Mouse (Mus musculus) sigmoid colon, adult 10 weeks (tissue): ENCODE measurements around the gene Olfr406. TPM values are rescaled to one million over a fixed set of nuclear protein-coding genes. Genes with fewer than 3 reads are reported as not detected.

Experiments
- polyA plus RNA-seq: library from polyadenylated mRNA; stranded (reverse); fragments of 350-450 nt; fragmentation: Illumina TruSeq; extraction: RNeasy Lipid Tissue Mini Kit (QIAGEN cat#74804); gene quantifications from one replicate; pipeline ENCODE4 v1.2.3, GENCODE M21; 2014; ENCODE audit warnings: low read depth, low replicate concordance

Olfr406 gene
- not detected for polyA plus RNA-seq

DNA sequence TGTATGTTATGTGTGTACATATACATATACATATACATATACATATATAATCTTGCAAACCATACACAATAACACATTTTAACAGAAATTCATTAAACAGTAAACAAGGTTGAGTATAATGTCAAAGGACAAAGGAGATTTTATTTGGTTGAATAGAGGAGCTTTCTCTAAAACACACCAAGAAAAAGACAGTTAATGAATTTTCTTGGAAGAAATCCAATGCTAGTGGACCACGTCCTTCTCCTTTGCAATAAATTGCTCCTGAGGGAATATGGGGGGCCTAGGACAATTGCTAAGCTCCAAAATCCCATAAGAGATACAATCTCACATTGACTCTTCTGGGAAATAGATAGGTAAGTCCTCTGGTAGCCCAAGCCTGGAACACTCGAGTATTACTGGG lies at the start of gene Olfr406:
TSS of gene Olfr406 (plus strand) at position 301 of the 400 bp plus-strand sequence.

DNA sequence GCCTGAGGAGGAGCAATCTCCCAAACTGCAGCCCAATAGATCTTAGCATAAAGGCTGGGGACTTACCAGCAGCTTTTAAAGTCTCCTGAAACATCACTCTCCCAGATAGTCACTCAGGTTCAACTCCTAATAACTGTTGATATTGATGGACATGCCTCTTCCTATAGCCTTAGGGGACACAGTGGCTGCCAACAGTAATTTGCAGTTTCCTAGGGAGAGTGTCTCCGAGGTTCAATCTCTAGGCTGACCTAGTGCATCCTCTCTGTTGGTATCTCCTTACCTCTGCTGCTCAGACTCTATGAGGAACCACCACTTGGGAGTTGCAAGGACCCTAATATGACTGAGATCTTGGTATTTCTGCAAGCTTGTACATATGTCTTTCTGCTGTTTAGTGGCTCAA lies 48.3 kb upstream of the Olfr406 start, which contains the start of gene Olfr43:
TSS of gene Olfr43 (minus strand) at position 101 of the 400 bp plus-strand sequence.

DNA sequence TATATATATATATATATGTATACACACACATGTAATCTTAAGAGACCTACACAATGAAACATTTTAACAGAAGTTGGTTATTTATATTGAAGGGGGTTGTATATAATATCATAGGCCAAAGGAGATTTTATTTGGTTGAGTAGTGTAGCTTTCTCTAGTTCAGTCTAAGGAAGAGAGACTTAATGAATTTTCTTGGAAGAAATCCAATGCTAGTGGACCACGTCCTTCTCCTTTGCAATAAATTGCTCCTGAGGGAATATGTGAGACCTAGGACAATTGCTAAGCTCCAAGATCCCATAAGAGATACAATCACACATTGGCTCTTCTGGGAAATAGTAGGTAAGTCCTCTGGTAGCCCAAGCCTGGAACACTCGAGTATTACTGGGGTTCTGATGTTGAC lies 23.8 kb downstream of the Olfr406 start, which contains the start of gene Olfr59:
TSS of gene Olfr59 (plus strand) at position 301 of the 400 bp plus-strand sequence.

Other genes starting within 250 kb of the Olfr406 start
- not detected for gene Olfr139, start 203.3 kb upstream of the Olfr406 start, polyA plus RNA-seq
- not detected for gene Olfr399, start 203.2 kb upstream of the Olfr406 start, polyA plus RNA-seq
- gene Zfp616, start 189.9 kb upstream of the Olfr406 start, polyA plus RNA-seq = not detected
- gene Olfr401, start 146.1 kb upstream of the Olfr406 start, polyA plus RNA-seq = not detected
- not detected for gene Olfr402, start 106.3 kb upstream of the Olfr406 start, polyA plus RNA-seq
- not detected for gene Olfr403, start 73.6 kb upstream of the Olfr406 start, polyA plus RNA-seq
- gene Olfr43, start 48.4 kb upstream of the Olfr406 start, polyA plus RNA-seq = not detected
- not detected for gene Olfr59, start 23.9 kb downstream of the Olfr406 start, polyA plus RNA-seq
- gene Olfr410, start 78.2 kb downstream of the Olfr406 start, polyA plus RNA-seq = not detected
- 0.69 TPM for gene Olfr411, start 92.8 kb downstream of the Olfr406 start, polyA plus RNA-seq
- not detected for gene Olfr412, start 102.3 kb downstream of the Olfr406 start, polyA plus RNA-seq